Mouse (Mus musculus): ENCODE measurements around the gene Gm43302.
A peak's percentile ranks its signal among the peaks of the same experiment; 100 is the strongest.
"Not testable (repeated sequence)": the region's sequence is repeated elsewhere in the genome, so short reads cannot be mapped to it uniquely, and the experiment has no call there.

Gm43302 gene

DNA sequence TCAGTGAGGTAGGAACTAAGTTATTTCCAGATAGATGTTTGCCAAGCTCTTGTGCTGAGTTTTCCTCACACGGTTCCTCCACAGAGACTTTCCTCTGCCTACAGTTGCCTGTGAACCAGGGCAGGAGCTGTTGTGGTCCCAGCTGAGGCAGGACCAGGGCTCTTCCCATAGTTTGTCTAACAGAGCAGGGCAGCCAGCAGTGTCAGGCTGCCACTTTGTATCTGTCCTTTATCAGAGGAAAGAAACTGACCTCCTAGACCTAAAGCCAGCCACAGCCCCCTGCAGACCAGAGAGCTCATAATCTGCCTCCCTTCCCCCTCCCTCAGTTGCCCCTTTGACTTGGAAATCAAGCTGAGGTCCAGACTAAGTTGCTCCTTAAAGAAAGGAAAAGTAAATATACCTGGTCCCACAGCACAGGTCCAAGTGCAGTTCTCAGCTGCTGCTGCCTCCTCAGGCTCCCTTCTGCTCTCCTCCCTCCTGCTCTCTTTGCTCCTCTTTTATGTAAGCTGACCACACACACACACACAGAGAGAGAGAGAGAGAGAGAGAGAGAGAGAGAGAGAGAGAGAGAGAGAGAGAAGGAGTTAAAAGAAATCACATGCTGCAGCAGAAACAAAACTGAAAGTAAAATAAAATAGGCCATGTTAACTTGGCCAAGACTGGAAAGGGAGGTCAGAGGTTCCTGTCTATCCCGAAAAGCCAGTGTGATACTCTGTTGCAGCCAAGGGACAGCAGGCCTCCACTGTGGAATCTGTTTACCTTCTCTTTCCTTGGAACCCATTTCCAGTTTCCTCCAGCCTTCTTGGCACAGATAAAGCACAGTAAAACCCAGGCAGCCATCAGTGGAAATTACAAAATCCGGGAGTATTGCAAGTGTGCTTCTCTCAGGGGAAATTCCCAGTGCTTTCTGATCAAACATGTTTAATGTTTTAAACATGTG, at the start of gene Gm43302, which contains the start of gene Gbp6:
Gene Gm43302, minus strand, starts transcription at position 470 of the 940 bp plus-strand sequence.
Gene Gbp6, minus strand, starts transcription at position 473 of the 940 bp plus-strand sequence.
- peak; percentile 79 for DNase-seq (ENCODE audit: low spot score)

GRCm38 (mm10) chr5:105341281-105341680, 47.8 kb upstream of the Gm43302 start:
- no peak for DNase-seq (ENCODE audit: low spot score)

- no peak for DNase-seq (ENCODE audit: low spot score)
These were observed 29.0 kb upstream of the Gm43302 start for GRCm38 (mm10) chr5:105322543-105322942.

GRCm38 (mm10) chr5:105310941-105311340, 17.4 kb upstream of the Gm43302 start:
- no peak for DNase-seq (ENCODE audit: low spot score)

GRCm38 (mm10) chr5:105309148-105309547, 15.7 kb upstream of the Gm43302 start:
- not testable (repeated sequence) for DNase-seq (ENCODE audit: low spot score)

DNA sequence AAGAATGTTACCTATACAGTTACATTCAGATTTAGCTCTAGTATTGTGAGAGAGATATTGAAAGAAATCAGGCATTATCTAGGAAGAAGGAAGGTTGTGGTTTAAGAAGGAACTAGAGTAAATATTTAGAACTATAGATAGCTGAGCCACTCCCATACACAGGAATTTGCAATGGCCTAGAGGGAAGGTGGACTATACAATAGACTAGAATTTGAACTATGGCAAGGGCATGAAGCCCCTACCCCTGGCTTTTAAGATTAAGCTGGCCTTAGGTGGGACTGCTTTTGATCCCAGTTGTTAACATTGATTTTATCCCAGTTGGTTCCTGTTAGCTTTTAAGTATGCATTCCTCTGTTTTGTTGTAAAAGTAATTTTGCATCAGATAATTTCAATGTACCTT, 13.5 kb upstream of the Gm43302 start:
- DNase-seq (ENCODE audit: low spot score): not testable (repeated sequence)

- DNase-seq (ENCODE audit: low spot score): no peak
These were observed 12.7 kb upstream of the Gm43302 start for GRCm38 (mm10) chr5:105306159-105306581.

GRCm38 (mm10) chr5:105305671-105306070, 12.2 kb upstream of the Gm43302 start:
- DNase-seq (ENCODE audit: low spot score): not testable (repeated sequence)

DNA sequence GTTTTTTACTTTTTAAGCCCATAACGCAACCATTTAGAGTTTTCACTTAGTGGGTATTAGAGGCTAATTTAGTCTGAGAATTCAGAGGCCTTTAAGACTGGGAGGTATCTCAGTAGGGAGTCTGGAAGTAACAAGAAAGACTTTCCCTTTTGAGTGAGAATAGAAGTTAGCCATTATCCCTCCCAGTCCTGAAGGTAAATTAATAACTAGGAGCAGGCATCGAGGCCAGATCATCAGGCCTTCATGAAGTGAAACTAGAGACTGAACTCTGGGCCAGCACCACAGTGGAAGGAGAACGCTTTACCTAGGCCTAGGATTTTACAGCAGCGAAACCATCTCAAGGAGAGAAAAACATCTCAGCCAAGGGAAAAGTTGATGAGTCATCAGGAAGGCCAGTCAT, 8.5 kb upstream of the Gm43302 start:
- DNase-seq (ENCODE audit: low spot score): no peak

- no peak for DNase-seq (ENCODE audit: low spot score)
These were observed 8.0 kb upstream of the Gm43302 start for GRCm38 (mm10) chr5:105301531-105301930.

- DNase-seq (ENCODE audit: low spot score): peak; percentile 24
These were observed 2.3 kb upstream of the Gm43302 start for GRCm38 (mm10) chr5:105295746-105296145.

GRCm38 (mm10) chr5:105292492-105292891, 1.0 kb downstream of the Gm43302 start:
- no peak for DNase-seq (ENCODE audit: low spot score)

DNA sequence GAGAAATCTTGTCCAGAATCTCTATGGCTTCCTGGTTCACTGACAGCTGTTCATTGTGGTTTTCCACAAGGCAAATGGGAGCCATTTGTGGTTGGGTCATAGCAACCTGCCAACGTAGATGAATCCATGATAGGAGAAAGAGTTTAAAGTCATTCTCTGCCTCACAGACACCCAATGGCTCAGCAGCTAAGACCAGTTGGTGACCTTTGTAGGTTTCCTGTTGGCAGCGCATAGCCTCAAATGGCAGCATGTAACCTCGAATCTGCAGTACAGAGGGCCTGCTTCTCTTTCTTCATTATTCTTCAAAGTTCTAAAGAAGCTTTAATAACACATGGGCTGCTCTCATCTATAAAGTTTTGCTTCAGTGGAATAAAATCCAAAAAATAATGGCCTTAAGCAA, 2.6 kb downstream of the Gm43302 start:
- not testable (repeated sequence) for DNase-seq (ENCODE audit: low spot score)

DNA sequence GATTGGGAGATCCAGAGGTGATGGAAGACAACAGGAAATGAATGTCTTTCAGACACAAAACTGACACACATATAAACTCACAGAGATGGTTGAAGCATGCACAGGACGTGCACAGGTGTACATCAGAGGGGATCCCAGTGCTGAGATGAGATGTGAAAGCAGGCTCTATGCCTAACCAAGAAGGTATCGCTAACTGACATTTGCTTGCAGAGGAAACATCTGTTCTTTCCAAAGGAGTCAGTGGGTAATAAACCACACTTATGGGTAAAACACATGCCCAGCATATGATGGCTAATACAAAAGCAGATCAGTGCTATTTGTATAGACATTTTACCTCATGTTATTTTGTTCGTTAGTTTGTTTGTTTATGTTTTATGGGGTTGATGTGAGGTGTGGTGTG, 32.8 kb downstream of the Gm43302 start:
- DNase-seq (ENCODE audit: low spot score): not testable (repeated sequence)

GRCm38 (mm10) chr5:105252491-105252890, 41.0 kb downstream of the Gm43302 start:
- no peak for DNase-seq (ENCODE audit: low spot score)

DNA sequence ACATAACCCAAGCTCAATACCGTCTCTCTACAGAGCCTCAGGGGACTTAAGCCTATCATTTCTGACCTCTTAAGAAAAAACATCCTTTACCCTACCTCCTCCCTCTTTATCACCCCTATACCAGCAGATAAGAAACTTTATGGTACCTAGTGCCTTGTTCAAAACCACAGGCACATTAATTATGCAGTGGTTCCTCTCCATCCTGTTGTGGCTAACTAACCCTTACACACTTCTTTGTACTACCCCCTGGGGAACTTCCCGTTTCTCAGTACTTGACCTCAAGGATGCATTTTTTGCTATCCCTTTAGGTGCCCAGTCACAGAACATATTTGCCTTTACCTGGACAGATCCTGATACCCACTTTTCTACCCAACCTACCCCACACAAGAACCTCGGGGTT, 48.8 kb downstream of the Gm43302 start:
- not testable (repeated sequence) for DNase-seq (ENCODE audit: low spot score)

DNA sequence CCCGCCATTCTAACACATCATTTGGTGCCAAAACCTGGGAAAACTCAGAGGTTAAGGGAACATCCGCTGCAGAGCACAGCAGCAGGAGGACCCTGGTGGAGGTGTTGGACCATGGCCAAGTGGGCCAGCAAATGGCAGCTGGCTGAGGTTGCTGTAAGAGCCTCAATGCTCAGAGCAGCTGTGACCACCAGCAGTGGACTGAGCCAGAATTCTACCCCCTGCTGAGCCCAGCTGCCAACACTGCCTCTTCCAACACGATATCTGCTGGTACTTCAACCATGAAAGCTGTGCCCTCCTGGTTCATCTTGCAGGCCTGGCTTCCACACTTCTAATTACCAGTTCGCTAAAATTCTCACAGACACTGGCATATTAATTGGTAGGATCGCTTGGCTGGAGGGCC, 52.5 kb downstream of the Gm43302 start:
- DNase-seq (ENCODE audit: low spot score): not testable (repeated sequence)

- peak; percentile 28 for DNase-seq (ENCODE audit: low spot score)
These were observed 53.9 kb downstream of the Gm43302 start, which contains the start of gene Gbp10 for GRCm38 (mm10) chr5:105239483-105240047. Gene Gbp10, minus strand, starts transcription at chr5:105239533.

DNA sequence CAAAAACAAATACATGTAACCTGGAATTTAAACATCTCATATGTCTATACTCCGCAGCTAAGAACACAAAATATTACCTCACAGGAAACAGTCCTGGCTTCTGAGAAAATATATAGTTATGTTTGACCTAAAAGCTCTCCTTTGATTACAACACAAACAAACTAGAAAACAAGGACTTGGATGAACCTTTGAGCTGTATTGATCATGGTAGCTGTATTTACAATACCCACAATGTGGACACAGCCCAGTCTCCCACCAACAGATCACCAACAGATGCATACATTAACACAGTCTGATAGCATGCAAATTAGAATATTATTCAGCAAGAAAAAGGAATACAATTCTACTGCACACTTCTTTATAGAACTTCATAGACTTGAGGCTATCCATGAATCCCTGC, 55.1 kb downstream of the Gm43302 start:
- DNase-seq (ENCODE audit: low spot score): not testable (repeated sequence)

GRCm38 (mm10) chr5:105236040-105236439, 57.5 kb downstream of the Gm43302 start:
- not testable (repeated sequence) for DNase-seq (ENCODE audit: low spot score)

- not testable (repeated sequence) for DNase-seq (ENCODE audit: low spot score)
These were observed 84.5 kb downstream of the Gm43302 start for GRCm38 (mm10) chr5:105208957-105209356.

GRCm38 (mm10) chr5:105200791-105201355, 92.6 kb downstream of the Gm43302 start:
- DNase-seq (ENCODE audit: low spot score): not testable (repeated sequence)

DNA sequence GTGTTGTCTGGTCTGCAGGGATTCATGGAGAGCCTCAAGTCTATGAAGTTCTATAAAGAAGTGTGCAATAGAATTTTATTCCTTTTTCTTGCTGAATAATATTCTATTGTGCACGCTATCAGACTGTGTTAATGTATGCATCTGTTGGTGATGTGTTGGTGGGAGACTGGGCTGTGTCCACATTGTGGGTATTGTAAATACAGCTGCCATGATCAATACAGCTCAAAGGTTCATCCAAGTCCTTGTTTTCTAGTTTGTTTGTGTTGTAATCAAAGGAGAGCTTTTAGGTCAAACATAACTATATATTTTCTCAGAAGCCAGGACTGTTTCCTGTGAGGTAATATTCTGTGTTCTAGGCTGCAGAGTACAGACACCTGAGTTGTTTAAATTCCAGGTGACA, 94.3 kb downstream of the Gm43302 start:
- not testable (repeated sequence) for DNase-seq (ENCODE audit: low spot score)

All from lung, postnatal 25 days (tissue).